Mouse (Mus musculus) limb, embryonic 11.5 days (tissue): ENCODE results near the gene Ptpra. TPM values are rescaled to one million over a fixed set of nuclear protein-coding genes. Genes with fewer than 3 reads are reported as not detected.

Experiments used
- ATAC-seq: fragments of 200-750 bp; cut with Nextera tagmentation; 2 replicates; pipeline ENCODE4 v1.8.0; 2017; ENCODE audit warnings: low read depth; ENCODE audit not compliant: insufficient number of reproducible peaks, low FRiP score, low TSS enrichment
- DNase-seq: peaks from one replicate; pipeline ENCODE4 v3.0.0-alpha.2; 2015; ENCODE audit warnings: low spot score
- H3K27ac ChIP-seq: fragments of 300-500 bp; sonication (generic); replicated peaks from 2 replicates; pipeline ENCODE4 v1.5.1; 2014; ENCODE audit warnings: low read depth, mild to moderate bottlenecking, low read length
- H3K27me3 ChIP-seq: fragments of 300-500 bp; sonication (generic); 2 replicates; pipeline ENCODE4 v1.6.1; 2014; ENCODE audit warnings: mild to moderate bottlenecking, low read length, mixed read lengths; ENCODE audit not compliant: control insufficient read depth, insufficient read depth
- H3K36me3 ChIP-seq: fragments of 300-500 bp; sonication (generic); 2 replicates; pipeline ENCODE4 v1.6.1; 2014; ENCODE audit warnings: mild to moderate bottlenecking, low read length, moderate library complexity, mixed read lengths; ENCODE audit not compliant: control insufficient read depth, insufficient read depth
- H3K4me1 ChIP-seq: fragments of 300-500 bp; sonication (generic); 2 replicates; pipeline ENCODE4 v1.6.1; 2014; ENCODE audit warnings: low read length, mixed read lengths; ENCODE audit not compliant: control insufficient read depth, insufficient read depth
- H3K4me2 ChIP-seq: fragments of 300-500 bp; sonication (generic); 2 replicates; pipeline ENCODE4 v1.6.1; 2014; ENCODE audit warnings: low read depth, mild to moderate bottlenecking, moderate library complexity; ENCODE audit not compliant: severe bottlenecking
- H3K4me3 ChIP-seq: fragments of 300-500 bp; sonication (generic); 2 replicates; pipeline ENCODE4 v1.5.1; 2014; ENCODE audit warnings: low read depth, low read length
- H3K9ac ChIP-seq: fragments of 300-500 bp; sonication (generic); 2 replicates; pipeline ENCODE4 v1.6.1; 2014; ENCODE audit warnings: mild to moderate bottlenecking, low read length
- H3K9me3 ChIP-seq: fragments of 300-500 bp; sonication (generic); 2 replicates; pipeline ENCODE4 v1.6.1; 2016; ENCODE audit warnings: low read length; ENCODE audit not compliant: control insufficient read depth
- WGBS: fragments of 180-500 bp; shearing (Covaris S2); extraction: QIAGEN DNeasy Blood & Tissue Kit; methylation state at CpG from one replicate; pipeline ENCODE4 v1.1.7; 2014; 5-methylcytosine and 5-hydroxymethylcytosine counted together
- polyA plus RNA-seq: library from polyadenylated mRNA; unstranded; fragments of >200 nt; fragmentation: Nextera tagmentation; extraction: Ambion mirVana; gene quantifications from 2 replicates; pipeline ENCODE4 v1.2.1, GENCODE M21; 2014

Gene Ptpra
- polyA plus RNA-seq, 1 experiment from 2014 or later: 88.6 TPM

DNA sequence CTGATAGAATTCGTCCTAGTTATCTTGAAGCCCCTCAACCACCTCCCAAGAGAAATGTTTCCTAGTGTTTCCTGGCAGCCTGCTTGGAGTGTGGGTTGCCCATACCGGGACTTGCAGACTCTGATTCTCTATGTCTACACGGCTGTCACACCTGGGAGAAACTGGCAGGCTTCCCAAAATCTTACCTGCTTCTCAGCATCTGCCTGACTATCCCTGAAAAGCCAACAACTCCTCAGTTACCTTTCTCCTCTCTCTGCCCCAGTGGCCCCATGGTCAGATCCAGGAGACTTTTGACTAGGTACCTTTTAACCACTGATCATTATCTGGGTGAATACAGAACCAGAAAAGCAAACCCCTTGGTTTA, 1.6 kb downstream of the Ptpra start:
- no peaks in the 10 kb centered on the region for H3K9me3 ChIP-seq
- DNase-seq: no peak
- no peaks in the 10 kb centered on the region for H3K36me3 ChIP-seq
- no peak overlapping the region for H3K27ac ChIP-seq
- peaks cover 8% of the 10 kb centered on the region for H3K4me1 ChIP-seq
- no peak overlapping the region for H3K4me2 ChIP-seq
- no peak overlapping the region for H3K4me3 ChIP-seq
- no peak for ATAC-seq
- no peak overlapping the region for H3K9ac ChIP-seq
- H3K27me3 ChIP-seq: no peaks in the 10 kb centered on the region
- WGBS: 79% methylated on average over 3 of the region's 3 CpGs

DNA sequence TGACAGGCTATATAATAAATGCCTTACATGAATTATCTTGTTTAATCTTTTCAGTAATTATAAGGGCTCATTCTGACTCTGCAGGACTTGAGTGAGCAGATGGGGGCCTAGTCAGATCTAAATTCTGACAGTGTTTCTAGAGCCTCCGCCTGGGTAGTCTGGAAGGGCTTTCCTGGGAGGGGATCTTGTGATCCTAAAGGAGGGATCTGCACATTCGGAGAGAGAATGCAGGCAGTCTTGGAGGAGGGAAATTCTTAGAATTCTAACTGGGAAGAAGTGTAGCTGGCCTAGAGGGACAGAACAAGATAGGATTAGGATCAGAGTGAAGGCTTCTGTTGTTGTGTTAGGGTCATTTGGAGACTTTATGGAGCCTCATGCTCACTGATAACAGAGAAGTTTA, 2.2 kb downstream of the Ptpra start:
- H3K9me3 ChIP-seq: no peaks in the 10 kb centered on the region
- H3K4me1 ChIP-seq: peaks cover 8% of the 10 kb centered on the region
- 55% methylated on average over 2 of the region's 2 CpGs for WGBS
- H3K36me3 ChIP-seq: no peaks in the 10 kb centered on the region
- no peak overlapping the region for H3K4me2 ChIP-seq
- ATAC-seq (no peak), DNase-seq (no peak)
- no peaks in the 10 kb centered on the region for H3K27me3 ChIP-seq
- no peak overlapping the region for H3K27ac ChIP-seq
- no peak overlapping the region for H3K9ac ChIP-seq
- no peak overlapping the region for H3K4me3 ChIP-seq

DNA sequence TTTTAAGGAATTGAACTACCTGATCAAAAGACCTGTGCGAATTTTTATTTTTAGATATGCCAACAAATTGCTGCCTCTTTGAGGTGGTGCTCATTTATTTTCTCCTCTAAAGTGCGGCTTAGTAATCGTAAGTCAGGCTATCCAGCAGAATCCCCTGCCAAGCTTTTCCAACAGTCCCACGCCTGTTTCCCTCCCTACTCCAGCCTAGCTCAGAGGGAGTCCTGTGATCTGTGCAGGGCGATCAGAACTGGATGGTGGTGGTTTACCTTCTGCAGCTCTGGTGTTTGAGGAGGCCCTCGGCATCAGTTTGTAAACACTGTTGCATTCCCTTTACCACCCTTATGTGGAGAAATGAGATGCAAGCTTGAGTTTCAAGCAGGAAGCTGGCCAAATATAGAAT, 3.3 kb downstream of the Ptpra start:
- H3K4me1 ChIP-seq: peaks cover 8% of the 10 kb centered on the region
- ATAC-seq: no peak

DNA sequence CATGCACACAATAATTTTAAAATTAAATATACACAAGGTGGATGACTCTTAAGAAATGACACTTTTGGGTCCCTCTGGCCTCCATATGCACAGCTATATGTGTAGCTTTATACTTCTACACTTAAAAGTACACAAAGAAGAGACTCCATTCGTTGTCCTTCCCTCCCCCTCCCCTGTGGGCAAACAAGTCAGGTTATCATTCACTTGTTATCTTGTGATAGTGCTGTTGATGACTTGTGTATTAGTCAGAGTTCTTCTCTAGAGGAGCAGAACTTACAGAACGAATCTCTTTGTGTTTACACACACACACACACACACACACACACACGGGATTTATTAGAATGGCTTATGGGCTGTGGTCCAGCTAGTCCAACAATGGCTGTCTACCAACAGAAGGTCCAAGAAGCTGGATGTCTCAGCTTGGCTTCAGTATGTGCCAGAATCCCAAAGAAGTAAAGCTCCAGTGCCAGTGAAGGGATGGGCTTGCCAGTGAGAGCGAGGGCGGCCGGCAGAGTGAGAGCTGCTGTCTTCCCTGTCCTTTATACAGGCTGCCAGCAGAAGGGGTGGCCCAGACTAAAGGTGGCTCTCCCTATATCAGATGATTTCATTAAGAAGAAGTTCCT, 4.8 kb downstream of the Ptpra start:
- 88% methylated on average over 6 of the region's 6 CpGs for WGBS
- Histone ChIP-seq H3K9me3 (no peaks in the 10 kb centered on the region), H3K4me2 (no peak overlapping the region), H3K27ac (no peak overlapping the region), H3K4me3 (no peak overlapping the region), H3K9ac (no peak overlapping the region), H3K36me3 (no peaks in the 10 kb centered on the region), H3K27me3 (no peaks in the 10 kb centered on the region), H3K4me1 (peaks cover 8% of the 10 kb centered on the region)
- DNase-seq (no peak), ATAC-seq (no peak)

More for the DNA sequence above, 3.3 kb downstream of the Ptpra start:
- H3K27me3 ChIP-seq: no peaks in the 10 kb centered on the region
- no peak for DNase-seq
- no peaks in the 10 kb centered on the region for H3K9me3 ChIP-seq
- no peak overlapping the region for H3K27ac ChIP-seq
- WGBS: 66% methylated on average over 6 of the region's 6 CpGs
- no peak overlapping the region for H3K4me3 ChIP-seq
- no peak overlapping the region for H3K4me2 ChIP-seq
- no peak overlapping the region for H3K9ac ChIP-seq
- H3K36me3 ChIP-seq: no peaks in the 10 kb centered on the region

DNA sequence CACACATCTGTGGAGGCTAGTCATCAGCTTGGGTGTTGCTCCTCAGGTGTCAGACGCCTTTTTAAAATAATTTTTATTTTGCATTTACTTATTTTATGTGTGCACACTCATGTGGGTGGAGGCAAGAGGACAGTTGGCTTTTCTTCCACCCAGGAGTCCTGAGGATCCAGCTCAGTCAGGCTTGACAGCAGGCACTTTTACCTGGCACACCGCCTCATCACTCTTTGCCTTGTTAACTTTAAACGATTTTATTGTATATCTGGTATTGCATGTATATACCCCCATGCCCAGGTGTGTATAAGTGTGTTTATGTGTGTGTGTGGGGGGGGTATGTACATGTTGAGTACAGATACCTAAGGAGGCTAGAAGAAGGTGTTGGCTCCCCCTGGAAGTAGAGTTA, 7.8 kb downstream of the Ptpra start:
- Histone ChIP-seq H3K27me3 (no peaks in the 10 kb centered on the region), H3K9ac (no peak overlapping the region), H3K36me3 (no peaks in the 10 kb centered on the region), H3K27ac (no peak overlapping the region), H3K4me3 (no peak overlapping the region), H3K4me1 (no peaks in the 10 kb centered on the region), H3K4me2 (no peak overlapping the region), H3K9me3 (no peaks in the 10 kb centered on the region)
- no peak for DNase-seq
- no peak for ATAC-seq
- WGBS: 89% methylated on average over 3 of the region's 3 CpGs

DNA sequence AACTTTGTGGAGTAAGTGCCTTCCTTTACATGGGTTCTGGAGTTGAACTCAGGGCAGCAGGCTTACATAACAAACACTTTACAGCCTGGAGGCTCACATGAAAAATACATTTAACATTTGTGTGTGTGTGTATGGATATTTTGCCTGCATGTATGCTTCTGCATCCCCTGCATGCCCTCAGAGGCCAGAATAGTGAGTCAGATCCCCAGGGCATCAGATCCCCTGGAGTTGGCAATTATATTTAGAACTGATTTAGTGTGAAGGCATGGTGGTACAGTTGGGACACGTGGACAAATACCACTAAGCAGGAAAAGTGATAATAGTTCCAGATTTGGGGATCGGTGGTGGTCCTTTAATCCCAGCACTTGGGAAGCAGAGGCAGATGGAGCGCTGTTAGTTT, 9.5 kb downstream of the Ptpra start:
- no peaks in the 10 kb centered on the region for H3K27me3 ChIP-seq
- no peaks in the 10 kb centered on the region for H3K36me3 ChIP-seq
- 91% methylated on average over 3 of the region's 3 CpGs for WGBS
- H3K4me2 ChIP-seq: no peak overlapping the region
- H3K9ac ChIP-seq: no peak overlapping the region
- H3K9me3 ChIP-seq: no peaks in the 10 kb centered on the region
- H3K27ac ChIP-seq: no peak overlapping the region
- DNase-seq (no peak), ATAC-seq (no peak)
- no peaks in the 10 kb centered on the region for H3K4me1 ChIP-seq
- H3K4me3 ChIP-seq: no peak overlapping the region

DNA sequence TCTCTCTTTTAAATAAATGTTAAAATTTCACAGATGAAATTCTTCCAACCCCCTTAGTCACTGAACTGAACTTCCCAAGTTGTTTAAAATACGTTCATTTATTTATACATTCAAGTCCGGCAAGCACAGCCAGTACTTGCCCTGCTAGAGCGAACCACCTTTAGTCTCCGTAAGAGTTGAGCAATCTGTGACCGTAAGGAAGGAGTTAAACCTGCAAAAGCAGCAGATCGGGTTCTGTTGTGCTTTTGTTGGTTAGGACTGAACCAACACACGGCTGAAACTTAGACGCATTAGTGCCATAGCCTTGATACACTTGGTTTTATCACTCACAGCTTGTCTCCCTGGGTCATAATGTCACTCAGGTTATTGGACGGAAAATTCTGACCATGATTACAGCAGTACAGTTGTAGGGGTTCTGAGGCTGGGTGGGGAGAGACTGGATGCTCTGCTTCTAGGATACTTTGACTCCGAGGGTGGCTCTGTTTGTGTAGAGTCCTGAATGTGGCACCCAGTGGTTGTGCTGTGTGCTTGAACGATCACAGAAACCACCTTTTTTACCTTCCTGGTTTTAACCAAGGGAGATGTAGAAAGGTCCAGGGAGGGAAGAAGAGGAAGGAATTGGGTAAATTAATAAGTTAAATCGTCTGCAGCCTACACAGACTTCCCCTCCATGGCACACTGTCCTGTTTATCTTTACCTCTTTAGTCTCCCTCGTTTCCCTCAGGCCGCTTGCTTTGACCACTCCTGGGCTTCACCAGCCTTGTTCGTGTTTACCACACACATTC, 11.4 kb downstream of the Ptpra start:
- no peak for DNase-seq
- H3K27me3 ChIP-seq: no peaks in the 10 kb centered on the region
- no peak for ATAC-seq
- WGBS: 76% methylated on average over 15 of the region's 15 CpGs
- no peaks in the 10 kb centered on the region for H3K36me3 ChIP-seq
- no peak overlapping the region for H3K27ac ChIP-seq
- H3K4me2 ChIP-seq: no peak overlapping the region
- H3K4me3 ChIP-seq: no peak overlapping the region
- H3K4me1 ChIP-seq: no peaks in the 10 kb centered on the region
- no peaks in the 10 kb centered on the region for H3K9me3 ChIP-seq
- no peak overlapping the region for H3K9ac ChIP-seq

DNA sequence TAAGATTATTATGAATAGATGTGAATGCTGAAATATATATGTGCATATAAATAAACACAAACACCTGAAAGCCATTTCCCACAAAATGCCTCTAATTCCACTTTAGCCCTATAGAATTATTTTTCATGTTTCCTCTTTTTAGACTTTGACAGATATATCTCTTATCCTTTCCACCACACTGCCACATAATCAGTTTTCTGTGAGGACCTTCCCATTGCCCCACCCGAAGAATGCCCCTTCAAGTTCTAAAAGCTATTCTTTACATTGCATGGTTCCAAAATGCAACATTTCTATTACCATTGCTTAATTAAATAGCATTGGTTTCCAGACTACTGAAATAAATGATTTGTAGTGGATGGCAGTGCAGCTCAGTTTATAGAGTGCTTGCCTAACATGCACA, 16.4 kb downstream of the Ptpra start:
- DNase-seq (no peak), ATAC-seq (no peak)
- no peak overlapping the region for H3K27ac ChIP-seq
- 79% methylated on average over 1 of the region's 1 CpGs for WGBS
- no peak overlapping the region for H3K4me3 ChIP-seq
- no peak overlapping the region for H3K4me2 ChIP-seq
- no peaks in the 10 kb centered on the region for H3K36me3 ChIP-seq
- H3K9me3 ChIP-seq: no peaks in the 10 kb centered on the region
- no peak overlapping the region for H3K9ac ChIP-seq
- no peaks in the 10 kb centered on the region for H3K4me1 ChIP-seq
- H3K27me3 ChIP-seq: no peaks in the 10 kb centered on the region
